Mouse (Mus musculus) heart, embryonic 11.5 days (tissue): ENCODE data around the gene Cyp2j9. TPM values are rescaled to one million over a fixed set of nuclear protein-coding genes. Genes with fewer than 3 reads are reported as not detected.

Experiments used
- polyA plus RNA-seq: library from polyadenylated mRNA; unstranded; fragments of >200 nt; fragmentation: Nextera tagmentation; extraction: Ambion mirVana; gene quantifications from 2 replicates; pipeline ENCODE4 v1.2.1, GENCODE M21; 2014

The Cyp2j9 gene
- polyA plus RNA-seq, 1 experiment from 2014 or later, result 0.64 TPM

Other genes with a start within 250 kb of the Cyp2j9 start
- gene Cyp2j11, start 242.9 kb downstream of the Cyp2j9 start, polyA plus RNA-seq, result not detected in 2 replicates
- gene Cyp2j8, start 84.2 kb downstream of the Cyp2j9 start, polyA plus RNA-seq, result not detected in 2 replicates
- gene Cyp2j6, start 37.9 kb downstream of the Cyp2j9 start, polyA plus RNA-seq, result 4.5 TPM in 2 replicates
- gene Cyp2j5, start 72.6 kb upstream of the Cyp2j9 start, polyA plus RNA-seq, result not detected in 2 replicates
- not detected in 2 replicates for gene Gm12695, start 193.6 kb upstream of the Cyp2j9 start, polyA plus RNA-seq